Mouse (Mus musculus) hindbrain, embryonic 14.5 days (tissue): ENCODE measurements around the gene Fbxo36. TPM values are rescaled to one million over a fixed set of nuclear protein-coding genes. Genes with fewer than 3 reads are reported as not detected.

ENCODE experiments used
- ATAC-seq: fragments of 200-750 bp; cut with Nextera tagmentation; 2 replicates; pipeline ENCODE4 v1.8.0; 2017; ENCODE audit warnings: moderate number of reproducible peaks, mild to moderate bottlenecking, moderate TSS enrichment, moderate library complexity; ENCODE audit not compliant: low FRiP score
- DNase-seq: peaks from one replicate; pipeline ENCODE4 v3.0.0-alpha.2; 2015; ENCODE audit warnings: low spot score
- H3K27ac ChIP-seq: fragments of 300-500 bp; sonication (generic); 2 replicates; pipeline ENCODE4 v1.5.1; 2014; ENCODE audit warnings: mild to moderate bottlenecking, moderate library complexity
- H3K27me3 ChIP-seq: fragments of 300-500 bp; sonication (generic); 2 replicates; pipeline ENCODE4 v1.6.1; 2014; ENCODE audit warnings: mild to moderate bottlenecking, low read length, mixed read lengths; ENCODE audit not compliant: control insufficient read depth, insufficient read depth
- H3K36me3 ChIP-seq: fragments of 300-500 bp; sonication (generic); replicated peaks from 2 replicates; pipeline ENCODE4 v1.6.1; 2014; ENCODE audit not compliant: control insufficient read depth, insufficient read depth
- H3K4me1 ChIP-seq: fragments of 300-500 bp; sonication (generic); replicated peaks from 2 replicates; pipeline ENCODE4 v1.6.1; 2014; ENCODE audit warnings: antibody characterized with exemption, low read length, mixed read lengths; ENCODE audit not compliant: control insufficient read depth, insufficient read depth
- H3K4me2 ChIP-seq: fragments of 300-500 bp; sonication (generic); replicated peaks from 2 replicates; pipeline ENCODE4 v1.6.1; 2014; ENCODE audit warnings: mild to moderate bottlenecking, moderate library complexity
- H3K4me3 ChIP-seq: fragments of 300-500 bp; sonication (generic); replicated peaks from 2 replicates; pipeline ENCODE4 v1.5.1; 2014; ENCODE audit warnings: mild to moderate bottlenecking, low read length
- H3K9ac ChIP-seq: fragments of 300-500 bp; sonication (generic); 2 replicates; pipeline ENCODE4 v1.6.1; 2014
- H3K9me3 ChIP-seq: fragments of 300-500 bp; sonication (generic); 2 replicates; pipeline ENCODE4 v1.6.1; 2016; ENCODE audit warnings: low read length; ENCODE audit not compliant: control insufficient read depth
- WGBS: fragments of 180-500 bp; shearing (Covaris S2); extraction: QIAGEN DNeasy Blood & Tissue Kit; methylation state at CpG from one replicate; pipeline ENCODE4 v1.1.7; 2014; 5-methylcytosine and 5-hydroxymethylcytosine counted together
- polyA plus RNA-seq: library from polyadenylated mRNA; unstranded; fragments of >200 nt; fragmentation: Nextera tagmentation; extraction: Ambion mirVana; gene quantifications from 2 replicates; pipeline ENCODE4 v1.2.1, GENCODE M21; 2014

Fbxo36 gene
- polyA plus RNA-seq, result 5.7 and 9.5 TPM in 2 replicates

- Histone ChIP-seq H3K36me3 (no peaks in the 10 kb centered on the region), H3K4me2 (peak within 1 kb of the TSS; percentile 77), H3K27ac (peak within 1 kb of the TSS; percentile 94), H3K9ac (peak within 1 kb of the TSS; percentile 93), H3K4me3 (peak within 1 kb of the TSS; percentile 93), H3K27me3 (no peaks in the 10 kb centered on the region), H3K9me3 (no peaks in the 10 kb centered on the region), H3K4me1 (peaks cover 25% of the 10 kb centered on the region)
- DNase-seq (peak; percentile 92), ATAC-seq (peak; percentile 85)
- WGBS, result under 1% methylated on average over 50 of the region's 54 CpGs
These were observed at the start of gene Fbxo36 for GRCm38 (mm10) chr1:84839309-84840017. TSS of gene Fbxo36 (plus strand) at chr1:84839841.

- H3K9ac ChIP-seq, result no peak overlapping the region
- H3K36me3 ChIP-seq, result peaks cover 46% of the 10 kb centered on the region
- H3K4me3 ChIP-seq, result no peak overlapping the region
- H3K27ac ChIP-seq, result no peak overlapping the region
- DNase-seq (no peak), ATAC-seq (no peak)
- no peaks in the 10 kb centered on the region for H3K27me3 ChIP-seq
- H3K9me3 ChIP-seq, result no peaks in the 10 kb centered on the region
- H3K4me2 ChIP-seq, result no peak overlapping the region
- 97% methylated on average over 2 of the region's 2 CpGs for WGBS
- no peaks in the 10 kb centered on the region for H3K4me1 ChIP-seq
These were observed 48.2 kb upstream of the Fbxo36 start for GRCm38 (mm10) chr1:84791393-84791792.

DNA sequence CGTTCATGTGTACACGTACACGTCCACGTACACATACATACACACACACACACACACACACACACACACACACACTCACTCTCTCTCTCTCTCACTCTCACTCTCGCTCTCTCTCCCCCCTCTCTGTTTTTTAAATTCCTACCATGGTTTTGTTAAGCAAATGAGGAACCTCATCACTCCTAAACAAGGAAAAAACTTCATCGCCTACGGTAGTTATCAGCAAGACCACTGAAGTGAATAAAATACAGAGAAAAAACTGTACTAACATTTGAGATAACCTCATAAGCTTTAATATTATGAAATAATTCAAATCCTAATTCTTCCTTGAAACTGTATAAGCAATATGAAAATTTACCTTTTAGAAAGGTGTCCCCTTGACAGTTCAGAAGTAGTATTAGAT lies 44.3 kb upstream of the Fbxo36 start:
- Histone ChIP-seq H3K4me3 (no peak overlapping the region), H3K27ac (no peak overlapping the region), H3K9me3 (no peaks in the 10 kb centered on the region), H3K36me3 (peaks cover 31% of the 10 kb centered on the region), H3K9ac (no peak overlapping the region), H3K4me1 (no peaks in the 10 kb centered on the region), H3K4me2 (no peak overlapping the region), H3K27me3 (no peaks in the 10 kb centered on the region)
- 96% methylated on average over 7 of the region's 7 CpGs for WGBS
- DNase-seq (no peak), ATAC-seq (no peak)

DNA sequence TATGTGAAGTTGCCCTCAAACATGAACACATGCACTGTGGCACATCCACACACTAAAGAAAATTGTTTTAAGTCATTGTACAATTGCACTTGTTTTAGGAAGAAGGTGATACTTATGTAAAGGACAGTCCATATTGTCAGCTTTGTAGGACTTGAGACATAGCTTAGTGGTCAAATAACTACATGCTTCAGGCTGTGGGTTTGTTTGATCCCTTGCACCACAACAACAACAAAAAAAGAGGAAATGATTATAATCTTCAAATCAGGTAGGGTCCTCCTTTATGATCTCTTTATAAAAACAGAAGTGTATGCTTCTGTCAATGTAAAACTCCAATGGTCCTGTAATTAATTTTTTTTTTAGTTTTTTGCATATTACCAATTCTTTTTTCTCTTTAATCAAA lies 40.5 kb upstream of the Fbxo36 start:
- no peaks in the 10 kb centered on the region for H3K27me3 ChIP-seq
- H3K4me2 ChIP-seq, result no peak overlapping the region
- H3K9ac ChIP-seq, result no peak overlapping the region
- H3K36me3 ChIP-seq, result no peaks in the 10 kb centered on the region; the same call in 1 of the 2 replicates
- H3K27ac ChIP-seq, result no peak overlapping the region
- no peak overlapping the region for H3K4me3 ChIP-seq
- ATAC-seq (no peak), DNase-seq (no peak)
- H3K4me1 ChIP-seq, result no peaks in the 10 kb centered on the region
- H3K9me3 ChIP-seq, result no peaks in the 10 kb centered on the region

DNA sequence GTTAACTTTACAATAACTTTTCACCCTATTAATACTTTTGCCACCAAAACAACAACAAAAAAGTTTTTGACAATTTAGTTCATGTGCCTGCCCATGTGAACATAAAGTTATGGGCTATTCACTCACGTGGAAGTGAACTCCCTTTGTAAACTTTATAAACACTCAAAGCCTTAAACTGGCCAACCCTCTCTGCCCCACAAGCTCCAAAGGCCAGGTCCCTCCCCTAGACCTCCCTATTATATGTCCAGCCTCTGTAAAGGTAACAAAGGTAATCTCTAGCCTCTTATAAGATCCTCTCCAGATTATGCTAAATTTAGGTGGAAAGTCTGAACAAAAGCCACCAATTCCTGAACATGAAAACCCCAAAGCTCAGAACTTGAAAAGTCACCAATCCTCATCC lies 35.9 kb upstream of the Fbxo36 start:
- Histone ChIP-seq H3K9me3 (no peaks in the 10 kb centered on the region), H3K27me3 (no peaks in the 10 kb centered on the region), H3K9ac (no peak overlapping the region), H3K27ac (no peak overlapping the region), H3K36me3 (no peaks in the 10 kb centered on the region; the same call in 1 of the 2 replicates), H3K4me1 (no peaks in the 10 kb centered on the region), H3K4me2 (no peak overlapping the region), H3K4me3 (no peak overlapping the region)
- DNase-seq (no peak), ATAC-seq (no peak)
- 90% methylated on average over 1 of the region's 1 CpGs for WGBS

GRCm38 (mm10) chr1:84817596-84817995 lies 22.0 kb upstream of the Fbxo36 start:
- no peak overlapping the region for H3K4me2 ChIP-seq
- 98% methylated on average over 1 of the region's 1 CpGs for WGBS
- H3K4me3 ChIP-seq, result no peak overlapping the region
- DNase-seq, result no peak
- no peak overlapping the region for H3K9ac ChIP-seq
- H3K4me1 ChIP-seq, result no peaks in the 10 kb centered on the region
- peaks cover 12% of the 10 kb centered on the region; the same call in 1 of the 2 replicates for H3K36me3 ChIP-seq
- H3K27me3 ChIP-seq, result no peaks in the 10 kb centered on the region
- H3K9me3 ChIP-seq, result no peaks in the 10 kb centered on the region
- no peak for ATAC-seq
- no peak overlapping the region for H3K27ac ChIP-seq

GRCm38 (mm10) chr1:84825091-84825490 lies 14.6 kb upstream of the Fbxo36 start:
- Histone ChIP-seq H3K4me2 (no peak overlapping the region), H3K36me3 (peaks cover 20% of the 10 kb centered on the region), H3K27me3 (no peaks in the 10 kb centered on the region), H3K27ac (no peak overlapping the region), H3K9me3 (no peaks in the 10 kb centered on the region), H3K4me3 (no peak overlapping the region), H3K4me1 (no peaks in the 10 kb centered on the region), H3K9ac (no peak overlapping the region)
- 92% methylated on average over 2 of the region's 2 CpGs for WGBS
- no peak for DNase-seq
- no peak for ATAC-seq

- no peak for ATAC-seq
These were observed 2.0 kb upstream of the Fbxo36 start for GRCm38 (mm10) chr1:84837523-84838145.

DNA sequence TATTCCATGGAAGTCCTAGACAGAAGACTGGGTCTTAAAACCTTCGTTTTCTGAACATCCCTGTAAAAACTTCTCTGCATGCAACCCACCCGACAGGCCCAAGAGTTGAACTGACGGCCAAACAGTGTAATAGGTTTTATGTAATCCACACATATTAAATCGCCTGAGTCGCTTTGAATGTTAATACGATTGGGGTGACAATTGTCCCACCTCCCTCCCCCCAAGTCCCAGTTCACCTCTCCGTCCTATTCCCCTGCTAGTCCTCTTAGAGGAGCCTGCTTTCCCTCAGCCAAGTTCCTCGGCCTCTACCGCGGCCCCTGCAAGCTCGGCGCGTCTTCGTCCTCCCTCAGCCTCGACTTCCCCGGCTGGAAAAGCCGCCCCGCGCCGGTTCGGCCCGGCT lies 1.5 kb upstream of the Fbxo36 start:
- DNase-seq (no peak), ATAC-seq (peak; percentile 15; the same call in 1 of the 2 replicates)
- Histone ChIP-seq H3K27ac (peak overlapping the region; percentile 94), H3K4me3 (peak overlapping the region; percentile 93), H3K4me1 (peaks cover 25% of the 10 kb centered on the region), H3K4me2 (peak overlapping the region; percentile 57), H3K9me3 (no peaks in the 10 kb centered on the region), H3K36me3 (peaks cover 6% of the 10 kb centered on the region), H3K9ac (peak overlapping the region; percentile 93), H3K27me3 (no peaks in the 10 kb centered on the region)
- WGBS, result under 1% methylated on average over 22 of the region's 22 CpGs

More at GRCm38 (mm10) chr1:84837523-84838145, 2.0 kb upstream of the Fbxo36 start:
- peak overlapping the region; percentile 93 for H3K9ac ChIP-seq
- H3K36me3 ChIP-seq, result peaks cover 11% of the 10 kb centered on the region
- no peak overlapping the region for H3K27ac ChIP-seq
- H3K4me1 ChIP-seq, result peaks cover 25% of the 10 kb centered on the region
- peak overlapping the region; percentile 93 for H3K4me3 ChIP-seq
- no peaks in the 10 kb centered on the region for H3K9me3 ChIP-seq
- WGBS, result 10% methylated on average over 20 of the region's 20 CpGs
- peak overlapping the region; percentile 57 for H3K4me2 ChIP-seq
- DNase-seq, result no peak
- no peaks in the 10 kb centered on the region for H3K27me3 ChIP-seq
